Mouse (Mus musculus): ENCODE results near the gene Map3k5.

GRCm38 (mm10) chr10:20141376-20141775 lies 207.1 kb downstream of the Map3k5 start:
- TF ChIP-seq CTCF (IDR thresholded peaks at IDR 0.05; ENCODE audit: low read depth) (no peak), EP300 (IDR thresholded peaks at IDR 0.05; ENCODE audit: low read depth) (no peak)
